ENCODE assay signal across 10 mouse cellular contexts in the genomic region with DNA sequence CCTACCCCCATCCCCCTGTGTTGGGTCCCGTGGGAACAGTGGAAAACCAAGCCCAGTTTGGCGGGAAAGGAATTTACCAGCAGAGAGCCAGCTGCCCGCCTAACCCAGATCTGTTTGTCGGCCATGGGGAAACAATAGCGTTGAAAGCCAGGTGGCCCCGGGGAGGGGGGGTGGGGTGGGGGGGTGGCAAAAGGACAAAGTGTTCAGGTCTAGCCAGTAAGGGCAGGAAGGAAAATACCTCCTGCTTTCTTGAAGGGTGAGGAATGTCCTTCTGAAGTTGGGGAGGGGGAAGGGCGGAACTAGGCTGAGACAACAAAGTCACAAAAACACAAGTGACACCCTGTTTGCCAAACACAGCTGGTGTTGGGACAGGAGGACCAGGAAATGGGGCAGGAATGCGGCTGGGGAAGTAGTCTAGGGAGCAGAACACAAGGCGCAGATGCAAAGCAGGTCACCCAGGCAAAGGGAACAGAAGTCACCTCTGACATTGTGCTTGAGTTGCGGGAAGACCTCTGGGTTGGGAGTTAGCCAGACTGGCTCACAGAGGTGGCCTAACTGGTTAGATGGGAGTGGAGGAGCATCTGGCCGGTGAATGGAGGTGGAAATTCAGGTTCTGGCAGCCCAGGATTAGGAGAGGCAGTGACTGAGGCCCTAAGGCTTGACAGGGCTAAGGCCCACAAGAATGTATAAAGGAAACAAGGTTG. TPM values are rescaled to one million over a fixed set of nuclear protein-coding genes. Genes with fewer than 3 reads are reported as not detected.
A peak's percentile ranks its signal among the peaks of the same experiment; 100 is the strongest.
DNase-seq lines count a peak whose midpoint lies in the region; ATAC-seq lines count a peak whose summit lies in the region.
"Had no signal": no experiment of that assay in that cellular context is flagged by ENCODE, and none has a peak within 500 bp of the region (broad histone marks: within the 10 kb centered on the region; RNA-seq: fewer than 3 reads in every experiment).

No protein-coding gene starts in this region.

- no peaks in the 10 kb centered on the region for H3K27me3 ChIP-seq in hindbrain, embryonic 10.5 days (ENCODE audit: insufficient read depth, poor library complexity, severe bottlenecking)
- H3K27me3 ChIP-seq in hindbrain, embryonic 13.5 days = no peaks in the 10 kb centered on the region
- no peaks in the 10 kb centered on the region for H3K27me3 ChIP-seq in embryonic facial prominence, embryonic 15.5 days
- H3K27me3 ChIP-seq: liver, embryonic 15.5 days had no signal

- no peak overlapping the region for H3K4me3 ChIP-seq in hindbrain, embryonic 10.5 days
- no peak overlapping the region for H3K4me3 ChIP-seq in hindbrain, embryonic 13.5 days
- no peak overlapping the region for H3K4me3 ChIP-seq in embryonic facial prominence, embryonic 15.5 days (replicated peaks)
- H3K4me3 ChIP-seq: liver, embryonic 15.5 days had no signal

- no peak overlapping the region for H3K4me2 ChIP-seq in hindbrain, embryonic 13.5 days
- H3K4me2 ChIP-seq in embryonic facial prominence, embryonic 15.5 days (replicated peaks) = no peak overlapping the region
- H3K4me2 ChIP-seq: liver, embryonic 15.5 days had no signal

- H3K36me3 ChIP-seq in hindbrain, embryonic 10.5 days = peaks cover 19% of the 10 kb centered on the region
- no peaks in the 10 kb centered on the region for H3K36me3 ChIP-seq in hindbrain, embryonic 13.5 days
- peaks cover 18% of the 10 kb centered on the region for H3K36me3 ChIP-seq in embryonic facial prominence, embryonic 15.5 days
- H3K36me3 ChIP-seq: liver, embryonic 15.5 days had no signal

- DNase-seq in hindbrain, embryonic 10.5 days (ENCODE audit: low spot score) = peak; percentile 42
- DNase-seq in kidney, adult 9 months = peak; percentile 57
- DNase-seq in mesoderm, embryonic 11.5 days (ENCODE audit: low read depth, low spot score) = peak; percentile 52
- DNase-seq in liver = no peak

- WGBS in hindbrain, embryonic 10.5 days = 21% methylated on average over 11 of the region's 11 CpGs
- WGBS in hindbrain, embryonic 13.5 days = 35% methylated on average over 11 of the region's 11 CpGs
- WGBS in embryonic facial prominence, embryonic 15.5 days = 31% methylated on average over 11 of the region's 11 CpGs

- peak overlapping the region; percentile 75 for H3K27ac ChIP-seq in hindbrain, embryonic 10.5 days
- no peak overlapping the region for H3K27ac ChIP-seq in hindbrain, embryonic 13.5 days
- H3K27ac ChIP-seq in embryonic facial prominence, embryonic 15.5 days (replicated peaks) = peak overlapping the region; percentile 55
- H3K27ac ChIP-seq: liver, embryonic 15.5 days had no signal

- H3K4me1 ChIP-seq in hindbrain, embryonic 10.5 days (replicated peaks) = peaks cover 21% of the 10 kb centered on the region
- H3K4me1 ChIP-seq in hindbrain, embryonic 13.5 days (replicated peaks) = peaks cover 6% of the 10 kb centered on the region; the same call in 1 of the 2 replicates
- H3K4me1 ChIP-seq in embryonic facial prominence, embryonic 15.5 days = 0 out of 2 replicates have a peak, but pooled peaks cover 4% of the 10 kb centered on the region
- H3K4me1 ChIP-seq: liver, embryonic 15.5 days had no signal

- no peak for ATAC-seq in hindbrain, embryonic 13.5 days (ENCODE audit: low FRiP score)
- peak; percentile 69 for ATAC-seq in embryonic facial prominence, embryonic 15.5 days (ENCODE audit: insufficient number of reproducible peaks, low FRiP score, low TSS enrichment, low read depth)
- no peak for ATAC-seq in granulocyte monocyte progenitor cell, adult 5-6 weeks (replicated peaks; ENCODE audit: poor library complexity, severe bottlenecking)
- ATAC-seq in cerebellum, adult (ENCODE audit: insufficient number of reproducible peaks, low FRiP score, low TSS enrichment) = no peak
- ATAC-seq: Patski had no signal

- no peak overlapping the region for H3K9ac ChIP-seq in hindbrain, embryonic 13.5 days
- no peak overlapping the region for H3K9ac ChIP-seq in embryonic facial prominence, embryonic 15.5 days
- H3K9ac ChIP-seq: liver, embryonic 15.5 days had no signal

- 0 out of 2 replicates have a peak, but pooled peaks cover 2% of the 10 kb centered on the region for H3K9me3 ChIP-seq in hindbrain, embryonic 10.5 days
- no peaks in the 10 kb centered on the region for H3K9me3 ChIP-seq in hindbrain, embryonic 13.5 days
- H3K9me3 ChIP-seq in embryonic facial prominence, embryonic 15.5 days (replicated peaks) = no peaks in the 10 kb centered on the region
- H3K9me3 ChIP-seq: liver, embryonic 15.5 days had no signal

RNA-seq across cellular contexts. Expression of a gene that starts 31.7 kb away (rescaled TPM):
- 14.0 and 22.9 TPM in 2 replicates for polyA plus RNA-seq in hindbrain, embryonic 10.5 days (2016; fragmentation: Nextera tagmentation; extraction: Ambion mirVana)
- 5.3 and 6.0 TPM in 2 replicates for polyA plus RNA-seq in hindbrain, embryonic 13.5 days (2015; fragmentation: Nextera tagmentation; extraction: Ambion mirVana)
- 9.1 and 10.0 TPM in 2 replicates for polyA plus RNA-seq in embryonic facial prominence, embryonic 15.5 days (2015; fragmentation: Nextera tagmentation; extraction: Ambion mirVana)
- 41.7 and 50.0 TPM in 2 replicates for total RNA-seq in granulocyte monocyte progenitor cell, adult 5-6 weeks (2014; fragmentation: Nextera tagmentation)
- total RNA-seq in granulocyte monocyte progenitor cell, adult 5-6 weeks (2017) = 105 and 111 TPM in 2 replicates
